Mouse (Mus musculus) C2C12 (cell line): ENCODE data around the gene Kl.

Experiments
- CEBPB ChIP-seq: IDR thresholded peaks from one replicate; pipeline ENCODE4 v1.6.1; 2011; ENCODE audit warnings: low read depth, mild to moderate bottlenecking, control low read depth, moderate library complexity
- CTCF ChIP-seq: IDR thresholded peaks from one replicate; pipeline ENCODE4 v1.5.1; 2011; ENCODE audit not compliant: control insufficient read depth, insufficient read depth, insufficient read length
- MAX ChIP-seq: IDR thresholded peaks from one replicate; pipeline ENCODE4 v1.6.1; 2011; ENCODE audit warnings: mild to moderate bottlenecking, control low read depth
- USF1 ChIP-seq: IDR thresholded peaks from one replicate; pipeline ENCODE4 v1.6.1; 2011; ENCODE audit warnings: low read depth, mild to moderate bottlenecking, control low read depth, moderate library complexity

DNA sequence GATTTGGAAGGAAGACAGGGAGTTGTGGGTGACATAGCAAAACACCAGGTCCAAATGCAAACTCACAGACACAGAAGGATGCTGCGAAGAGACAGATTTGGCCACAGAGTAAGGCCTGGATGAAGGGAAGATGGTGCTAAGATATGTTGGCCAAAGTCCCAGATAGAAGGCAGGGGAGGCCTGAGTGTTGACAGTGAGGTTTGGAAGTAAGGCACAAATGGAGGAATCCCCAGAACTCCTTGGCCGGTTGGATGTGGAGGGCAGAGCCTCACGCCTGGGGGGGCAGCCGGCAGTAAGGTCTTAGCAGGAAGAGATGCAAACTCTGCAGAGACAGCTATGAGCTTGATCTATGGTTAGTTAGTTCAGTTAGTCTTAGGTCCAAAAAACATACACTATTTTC lies 33.1 kb upstream of the Kl start:
- TF ChIP-seq CTCF, result no peak
- no peak for TF ChIP-seq USF1
- TF ChIP-seq MAX, result no peak
- no peak for TF ChIP-seq CEBPB
